Mouse (Mus musculus) midbrain, embryonic 10.5 days (tissue): ENCODE data around the gene Mas1. TPM values are rescaled to one million over a fixed set of nuclear protein-coding genes. Genes with fewer than 3 reads are reported as not detected.
"Not testable (repeated sequence)": the region's sequence is repeated elsewhere in the genome, so short reads cannot be mapped to it uniquely, and the experiment has no call there.

ENCODE experiments used
- DNase-seq: peaks from one replicate; pipeline ENCODE4 v3.0.0-alpha.2; 2017; ENCODE audit warnings: low spot score
- H3K27ac ChIP-seq: fragments of 300-500 bp; sonication (generic); replicated peaks from 2 replicates; pipeline ENCODE4 v1.5.1; 2016; ENCODE audit warnings: mild to moderate bottlenecking
- H3K27me3 ChIP-seq: fragments of 300-500 bp; sonication (generic); 2 replicates; pipeline ENCODE4 v1.6.1; 2016; ENCODE audit warnings: low read depth, mild to moderate bottlenecking; ENCODE audit not compliant: poor library complexity, severe bottlenecking
- H3K36me3 ChIP-seq: fragments of 300-500 bp; sonication (generic); 2 replicates; pipeline ENCODE4 v1.6.1; 2016; ENCODE audit warnings: mild to moderate bottlenecking, moderate library complexity
- H3K4me1 ChIP-seq: fragments of 300-500 bp; sonication (generic); 2 replicates; pipeline ENCODE4 v1.6.1; 2016
- H3K4me3 ChIP-seq: fragments of 300-500 bp; sonication (generic); 2 replicates; pipeline ENCODE4 v1.5.1; 2016; ENCODE audit warnings: mild to moderate bottlenecking, moderate library complexity
- H3K9me3 ChIP-seq: fragments of 300-500 bp; sonication (generic); replicated peaks from 2 replicates; pipeline ENCODE4 v1.6.1; 2016; ENCODE audit warnings: mild to moderate bottlenecking
- WGBS: fragments of 180-500 bp; shearing (Covaris S2); methylation state at CpG from one replicate; pipeline ENCODE4 v1.1.7; 2016; 5-methylcytosine and 5-hydroxymethylcytosine counted together
- polyA plus RNA-seq: library from polyadenylated mRNA; unstranded; fragments of >200 nt; fragmentation: Nextera tagmentation; extraction: Ambion mirVana; gene quantifications from 2 replicates; pipeline ENCODE4 v1.2.1, GENCODE M21; 2016

The Mas1 gene
- polyA plus RNA-seq, 1 experiment from 2014 or later = 0.27 TPM

GRCm38 (mm10) chr17:12898607-12899006, 30.7 kb upstream of the Mas1 start:
- Histone ChIP-seq H3K4me1 (peaks cover 10% of the 10 kb centered on the region), H3K36me3 (peaks cover 59% of the 10 kb centered on the region)
- not testable (repeated sequence) for H3K4me3 ChIP-seq, H3K9me3 ChIP-seq, DNase-seq, H3K27ac ChIP-seq, H3K27me3 ChIP-seq
- WGBS = 40% methylated on average over 2 of the region's 2 CpGs

- H3K4me1 ChIP-seq = peaks cover under 1% of the 10 kb centered on the region; the same call in 1 of the 2 replicates
- H3K4me3 ChIP-seq = no peak overlapping the region
- no peaks in the 10 kb centered on the region for H3K27me3 ChIP-seq
- peaks cover 52% of the 10 kb centered on the region for H3K36me3 ChIP-seq
- peak overlapping the region; percentile 52 for H3K27ac ChIP-seq
- DNase-seq = no peak
- no peaks in the 10 kb centered on the region for H3K9me3 ChIP-seq
- WGBS = 87% methylated on average over 5 of the region's 5 CpGs
Measured at GRCm38 (mm10) chr17:12897674-12898073, 29.7 kb upstream of the Mas1 start.

- DNase-seq = no peak
- peaks cover 42% of the 10 kb centered on the region for H3K36me3 ChIP-seq
- no peak overlapping the region for H3K4me3 ChIP-seq
- H3K4me1 ChIP-seq = no peaks in the 10 kb centered on the region
- H3K27ac ChIP-seq = no peak overlapping the region
- no peaks in the 10 kb centered on the region for H3K27me3 ChIP-seq
- no peaks in the 10 kb centered on the region for H3K9me3 ChIP-seq
- WGBS = 91% methylated on average over 9 of the region's 9 CpGs
Measured at GRCm38 (mm10) chr17:12892033-12892432, 24.1 kb upstream of the Mas1 start.

- H3K9me3 ChIP-seq = no peaks in the 10 kb centered on the region
- H3K4me1 ChIP-seq = no peaks in the 10 kb centered on the region
- no peak overlapping the region for H3K4me3 ChIP-seq
- 88% methylated on average over 4 of the region's 4 CpGs for WGBS
- no peak for DNase-seq
- no peaks in the 10 kb centered on the region for H3K27me3 ChIP-seq
- H3K27ac ChIP-seq = no peak overlapping the region
- H3K36me3 ChIP-seq = peaks cover 35% of the 10 kb centered on the region
Measured at GRCm38 (mm10) chr17:12891054-12891453, 23.1 kb upstream of the Mas1 start.

- DNase-seq = no peak
- Histone ChIP-seq H3K36me3 (peaks cover 30% of the 10 kb centered on the region), H3K27ac (no peak overlapping the region), H3K27me3 (no peaks in the 10 kb centered on the region), H3K9me3 (no peaks in the 10 kb centered on the region), H3K4me1 (no peaks in the 10 kb centered on the region), H3K4me3 (no peak overlapping the region)
- 83% methylated on average over 15 of the region's 15 CpGs for WGBS
Measured at GRCm38 (mm10) chr17:12887021-12887775, 19.3 kb upstream of the Mas1 start.

GRCm38 (mm10) chr17:12886620-12887019, 18.7 kb upstream of the Mas1 start:
- Histone ChIP-seq H3K27ac (no peak overlapping the region), H3K27me3 (no peaks in the 10 kb centered on the region), H3K4me1 (no peaks in the 10 kb centered on the region), H3K36me3 (peaks cover 29% of the 10 kb centered on the region), H3K4me3 (no peak overlapping the region), H3K9me3 (no peaks in the 10 kb centered on the region)
- no peak for DNase-seq
- WGBS = 40% methylated on average over 6 of the region's 6 CpGs

- Histone ChIP-seq H3K27me3 (peaks cover 6% of the 10 kb centered on the region; the same call in 1 of the 2 replicates), H3K27ac (no peak overlapping the region), H3K36me3 (no peaks in the 10 kb centered on the region), H3K4me3 (no peak overlapping the region), H3K4me1 (0 out of 2 replicates have a peak, but pooled peaks cover 4% of the 10 kb centered on the region), H3K9me3 (no peaks in the 10 kb centered on the region)
- no peak for DNase-seq
- 69% methylated on average over 1 of the region's 1 CpGs for WGBS
Measured at GRCm38 (mm10) chr17:12881216-12881615, 13.3 kb upstream of the Mas1 start.

GRCm38 (mm10) chr17:12880178-12880577, 12.2 kb upstream of the Mas1 start:
- Histone ChIP-seq H3K4me1 (0 out of 2 replicates have a peak, but pooled peaks cover 4% of the 10 kb centered on the region), H3K27ac (no peak overlapping the region), H3K9me3 (no peaks in the 10 kb centered on the region), H3K4me3 (peak overlapping the region; percentile 20), H3K27me3 (peaks cover 6% of the 10 kb centered on the region; the same call in 1 of the 2 replicates), H3K36me3 (no peaks in the 10 kb centered on the region)
- DNase-seq = peak; percentile 78
- WGBS = 6% methylated on average over 14 of the region's 14 CpGs

GRCm38 (mm10) chr17:12875734-12876133, 7.8 kb upstream of the Mas1 start, which contains the start of gene Mrgprh:
Gene Mrgprh, plus strand, starts transcription at chr17:12876034.
- H3K27ac ChIP-seq = no peak within 1 kb of the TSS
- peaks cover 10% of the 10 kb centered on the region for H3K27me3 ChIP-seq
- WGBS = 82% methylated on average over 5 of the region's 5 CpGs
- H3K36me3 ChIP-seq = no peaks in the 10 kb centered on the region
- no peaks in the 10 kb centered on the region for H3K9me3 ChIP-seq
- DNase-seq = no peak
- peaks cover 4% of the 10 kb centered on the region; the same call in 1 of the 2 replicates for H3K4me1 ChIP-seq
- H3K4me3 ChIP-seq = no peak within 1 kb of the TSS

GRCm38 (mm10) chr17:12872275-12873028, 4.5 kb upstream of the Mas1 start:
- Histone ChIP-seq H3K4me1 (no peaks in the 10 kb centered on the region; the same call in 1 of the 2 replicates), H3K27ac (no peak overlapping the region), H3K9me3 (no peaks in the 10 kb centered on the region), H3K4me3 (no peak overlapping the region), H3K36me3 (no peaks in the 10 kb centered on the region), H3K27me3 (peaks cover 4% of the 10 kb centered on the region; the same call in 1 of the 2 replicates)
- 78% methylated on average over 16 of the region's 16 CpGs for WGBS
- DNase-seq = no peak

GRCm38 (mm10) chr17:12868640-12869039, 697 bp upstream of the Mas1 start:
- H3K27me3 ChIP-seq = peaks cover 4% of the 10 kb centered on the region; the same call in 1 of the 2 replicates
- DNase-seq = no peak
- no peak overlapping the region for H3K4me3 ChIP-seq
- no peaks in the 10 kb centered on the region for H3K9me3 ChIP-seq
- no peaks in the 10 kb centered on the region; the same call in 1 of the 2 replicates for H3K4me1 ChIP-seq
- WGBS = 53% methylated on average over 4 of the region's 4 CpGs
- H3K27ac ChIP-seq = no peak overlapping the region
- no peaks in the 10 kb centered on the region for H3K36me3 ChIP-seq

- H3K9me3 ChIP-seq = no peaks in the 10 kb centered on the region
- no peak overlapping the region for H3K4me3 ChIP-seq
- H3K4me1 ChIP-seq = no peaks in the 10 kb centered on the region
- H3K36me3 ChIP-seq = no peaks in the 10 kb centered on the region
- WGBS = 86% methylated on average over 10 of the region's 10 CpGs
- DNase-seq = no peak
- no peak overlapping the region for H3K27ac ChIP-seq
- H3K27me3 ChIP-seq = peaks cover 4% of the 10 kb centered on the region; the same call in 1 of the 2 replicates
Measured at GRCm38 (mm10) chr17:12866853-12867252, 1.1 kb downstream of the Mas1 start.

- no peaks in the 10 kb centered on the region for H3K27me3 ChIP-seq
- no peaks in the 10 kb centered on the region for H3K4me1 ChIP-seq
Measured at GRCm38 (mm10) chr17:12865407-12865806, 2.5 kb downstream of the Mas1 start.

More at GRCm38 (mm10) chr17:12865407-12865806, 2.5 kb downstream of the Mas1 start:
- DNase-seq = no peak
- H3K27ac ChIP-seq = no peak overlapping the region
- WGBS = 59% methylated on average over 3 of the region's 3 CpGs
- no peaks in the 10 kb centered on the region for H3K36me3 ChIP-seq
- no peak overlapping the region for H3K4me3 ChIP-seq
- H3K9me3 ChIP-seq = no peaks in the 10 kb centered on the region
